Comparison of ENCODE assay signal across 8 mouse cellular contexts in genomic region chr8:46241568-46242374, GRCm38 (mm10). TPM values are rescaled to one million over a fixed set of nuclear protein-coding genes. Genes with fewer than 3 reads are reported as not detected.
A peak's percentile ranks its signal among the peaks of the same experiment; 100 is the strongest.
DNase-seq lines count a peak whose midpoint lies in the region; ATAC-seq lines count a peak whose summit lies in the region.

No protein-coding gene starts in this region.

- WGBS in hindbrain, embryonic 15.5 days, result 32% methylated on average over 13 of the region's 13 CpGs

- peaks cover 20% of the 10 kb centered on the region; the same call in 1 of the 2 replicates for H3K27me3 ChIP-seq in hindbrain, embryonic 15.5 days

- no peaks in the 10 kb centered on the region for H3K9me3 ChIP-seq in hindbrain, embryonic 15.5 days

- H3K4me2 ChIP-seq in hindbrain, embryonic 15.5 days, result no peak overlapping the region

- ATAC-seq in hindbrain, embryonic 15.5 days (ENCODE audit: low FRiP score, low read depth), result peak; percentile 83

- H3K4me3 ChIP-seq in hindbrain, embryonic 15.5 days, result no peak overlapping the region

- H3K36me3 ChIP-seq in hindbrain, embryonic 15.5 days, result no peaks in the 10 kb centered on the region

- no peak overlapping the region for H3K9ac ChIP-seq in hindbrain, embryonic 15.5 days

- H3K4me1 ChIP-seq in hindbrain, embryonic 15.5 days (replicated peaks), result 0 out of 2 replicates have a peak, but pooled peaks cover 3% of the 10 kb centered on the region

- DNase-seq in R1 (ENCODE audit: low read depth, low spot score), result peak; percentile 74
- DNase-seq in cerebellum, adult 9-10 months, result peak; percentile 57
- peak; percentile 28 to 70 for DNase-seq in frontal cortex, postnatal 10 days (ENCODE audit: low spot score in 2 of 2)
- DNase-seq in layer of hippocampus, postnatal 25 days (ENCODE audit: extremely low spot score in 1 of 2, low spot score in 1 of 2), result peak; percentile 42 to 81
- DNase-seq in lung, postnatal 36 days, result peak; percentile 89
- DNase-seq in right cerebral cortex, adult 18-20 months, result peak; percentile 75
- DNase-seq in urinary bladder, adult 2 months (ENCODE audit: low spot score), result peak; percentile 35

- no peak overlapping the region for H3K27ac ChIP-seq in hindbrain, embryonic 15.5 days (replicated peaks)

RNA-seq across cellular contexts. Expression of gene Slc25a4, which starts 30.7 kb away (rescaled TPM):
- 920 and 933 TPM in 2 replicates for polyA plus RNA-seq in hindbrain, embryonic 15.5 days (2015; fragmentation: Nextera tagmentation; extraction: Ambion mirVana)
- 100 to 1,000 TPM; 582 to 631 TPM for total RNA-seq in layer of hippocampus, postnatal 25 days (2021)
- polyA plus RNA-seq in urinary bladder, adult 2 months (2012; rRNA removed), result 537 and 579 TPM in 2 replicates

RNA-seq across cellular contexts. Expression of gene Helt, which starts 52.7 kb away (rescaled TPM):
- polyA plus RNA-seq in hindbrain, embryonic 15.5 days (2015; fragmentation: Nextera tagmentation; extraction: Ambion mirVana), result 1.2 and 1.3 TPM in 2 replicates
- total RNA-seq in layer of hippocampus, postnatal 25 days (2021), result not detected
- polyA plus RNA-seq in urinary bladder, adult 2 months (2012; rRNA removed), result not detected in 2 replicates

Comparison
In these comparisons a context has a peak if more than half of its experiments do, and no peak if none do; other contexts are left out.
1. DNase-seq: peak in every context shown above with its lines; median percentile 89 in lung, postnatal 36 days; 75 in right cerebral cortex, adult 18-20 months; 74 in R1; 62 in layer of hippocampus, postnatal 25 days; 57 in cerebellum, adult 9-10 months; 49 in frontal cortex, postnatal 10 days; 35 in urinary bladder, adult 2 months.